Comparison of ENCODE assay signal across 17 mouse cellular contexts in genomic region chr2:164425401-164425800, GRCm38 (mm10). TPM values are rescaled to one million over a fixed set of nuclear protein-coding genes. Genes with fewer than 3 reads are reported as not detected.
DNase-seq lines count a peak whose midpoint lies in the region.
"Had no signal": no experiment of that assay in that cellular context is flagged by ENCODE, and none has a peak within 500 bp of the region (broad histone marks: within the 10 kb centered on the region; RNA-seq: fewer than 3 reads in every experiment).

No protein-coding gene starts in this region.

- DNase-seq in gastrocnemius, adult 18-20 months (ENCODE audit: low spot score) = peak; percentile 56
- no peak for DNase-seq in gastrocnemius, adult 8-10 months (ENCODE audit: low spot score in 2 of 2)
- peak; percentile 70 to 75 for DNase-seq in kidney, adult 8-10 months
- no peak for DNase-seq in kidney, postnatal 4 days
- peak; percentile 64 for DNase-seq in kidney, postnatal 10 days
- DNase-seq in retina, postnatal 1 day = no peak
- DNase-seq in heart, postnatal 14 days = no peak
- DNase-seq: adrenal gland, postnatal 10 days; cerebellum, adult 9-11 months; heart, postnatal 4 days; lung, adult 18-20 months; lung, postnatal 10 days; right cerebral cortex, adult 18-20 months; right cerebral cortex, postnatal 4 days; thymus, postnatal 14 days had no signal

- intact Hi-C loops in heart, postnatal 14 days (cut with DNase I) = no loop called here

RNA-seq across cellular contexts. Expression of gene Sdc4, which starts 18.3 kb away (rescaled TPM):
- total RNA-seq in gastrocnemius, adult 18-20 months (2021) = 10 to 100 TPM; 62.6 to 77.3 TPM
- 10 to 100 TPM; 23.9 to 58.8 (median 34.1) TPM for total RNA-seq in gastrocnemius, adult 8-10 months (2022)
- 10 to 100 TPM; 20.0 to 27.0 TPM for total RNA-seq in heart, postnatal 14 days (2021)
- total RNA-seq: MEL had no signal

RNA-seq across cellular contexts. Expression of gene Matn4, which starts 20.4 kb away (rescaled TPM):
- total RNA-seq in gastrocnemius, adult 18-20 months (2021) = under 1 TPM; 0.59 to 0.78 TPM
- total RNA-seq in gastrocnemius, adult 8-10 months (2022) = under 1 TPM; 0.27 to 0.99 (median 0.44) TPM
- total RNA-seq in heart, postnatal 14 days (2021) = 1 to 10 TPM; 1.2 to 1.5 TPM
- total RNA-seq: MEL had no signal

RNA-seq across cellular contexts. Expression of gene Rbpjl, which starts 22.5 kb away (rescaled TPM):
- total RNA-seq in gastrocnemius, adult 18-20 months (2021) = not detected
- not detected for total RNA-seq in gastrocnemius, adult 8-10 months (2022)
- not detected for total RNA-seq in heart, postnatal 14 days (2021)
- total RNA-seq: heart, adult 8-10 months; heart, postnatal 4 days; MEL had no signal

RNA-seq across cellular contexts. Expression of gene Sys1, which starts 31.4 kb away (rescaled TPM):
- total RNA-seq in gastrocnemius, adult 18-20 months (2021) = 10 to 100 TPM; 26.0 to 26.2 TPM
- total RNA-seq in gastrocnemius, adult 8-10 months (2022) = 10 to 100 TPM; 25.3 to 27.8 (median 26.6) TPM
- 10 to 100 TPM; 21.2 to 21.9 TPM for total RNA-seq in heart, postnatal 14 days (2021)

RNA-seq across cellular contexts. Expression of gene Gm20458, which starts 35.4 kb away (rescaled TPM):
- total RNA-seq in gastrocnemius, adult 18-20 months (2021) = 1 to 10 TPM; 3.8 to 6.5 TPM
- 10 to 100 TPM in 2 of 4 experiments, 1 to 10 TPM in 1, not detected in 1; 3.8 to 12.1 (median 11.8) TPM for total RNA-seq in gastrocnemius, adult 8-10 months (2022)
- 1 to 10 TPM; 3.0 to 5.3 TPM for total RNA-seq in heart, postnatal 14 days (2021)

Comparison
In these comparisons a context has a peak if more than half of its experiments do, and no peak if none do; other contexts are left out.
1. DNase-seq: peak in gastrocnemius, adult 18-20 months (single experiment), kidney, adult 8-10 months (2 of 2) and kidney, postnatal 10 days (single experiment); none in gastrocnemius, adult 8-10 months (0 of 2), kidney, postnatal 4 days (0 of 2), retina, postnatal 1 day (single experiment) and heart, postnatal 14 days (0 of 2).